Mouse (Mus musculus) thymus, postnatal 14 days (tissue): ENCODE data around the gene Alppl2.

Experiments
- DNase-seq: peaks from one replicate; pipeline ENCODE4 v3.0.0; 2021

Gene Alppl2

DNA sequence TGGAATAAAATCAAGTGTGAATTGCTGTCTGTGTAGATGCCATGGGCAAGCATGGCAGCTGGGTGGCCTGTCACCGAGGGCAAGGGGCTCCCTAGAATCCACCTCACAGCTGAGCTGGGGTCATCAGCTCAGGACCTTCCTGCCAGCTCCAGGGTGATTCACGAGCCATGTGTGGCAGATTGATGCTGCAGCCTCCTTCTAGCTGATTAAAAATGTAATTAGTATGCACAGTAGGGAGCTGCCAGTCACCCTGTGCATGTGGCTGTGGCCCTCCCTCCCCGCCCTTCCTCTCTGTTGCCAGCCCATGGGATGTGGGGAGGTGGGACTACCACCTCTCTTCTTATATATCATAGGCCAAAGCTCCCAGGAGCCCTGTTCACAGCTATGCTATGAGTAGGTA lies 39.7 kb downstream of the Alppl2 start:
- DNase-seq = no peak

DNA sequence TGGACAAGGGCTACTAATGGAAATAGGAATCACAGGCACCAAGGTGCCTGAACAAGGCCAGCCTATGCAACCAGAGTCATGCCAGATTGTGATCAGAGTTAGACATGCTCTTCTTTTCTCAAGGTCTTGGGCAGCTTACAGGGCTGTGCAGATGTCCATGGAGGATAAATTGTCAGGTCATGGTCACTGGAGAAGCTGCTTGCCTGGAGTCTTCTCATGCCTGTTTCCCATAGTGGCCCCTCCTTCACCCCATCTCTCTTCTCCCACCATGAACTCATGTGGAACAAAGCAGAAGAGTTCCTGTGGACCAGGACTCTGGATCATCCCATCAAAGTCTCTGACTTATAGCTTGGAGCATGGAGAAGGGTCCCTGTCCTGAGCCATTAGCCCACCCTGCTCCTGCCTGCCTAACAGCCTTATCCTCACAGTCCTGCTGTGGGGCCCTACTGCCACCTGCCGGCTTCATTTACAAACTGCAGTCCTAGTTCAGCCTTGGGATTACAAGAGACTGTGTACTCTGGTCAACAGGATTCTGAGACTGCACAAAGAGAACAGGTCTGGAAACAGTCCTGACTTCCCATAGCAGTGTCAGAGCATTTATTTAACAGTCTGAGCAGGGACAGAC lies 47.8 kb downstream of the Alppl2 start:
- DNase-seq = peak; percentile 68

DNA sequence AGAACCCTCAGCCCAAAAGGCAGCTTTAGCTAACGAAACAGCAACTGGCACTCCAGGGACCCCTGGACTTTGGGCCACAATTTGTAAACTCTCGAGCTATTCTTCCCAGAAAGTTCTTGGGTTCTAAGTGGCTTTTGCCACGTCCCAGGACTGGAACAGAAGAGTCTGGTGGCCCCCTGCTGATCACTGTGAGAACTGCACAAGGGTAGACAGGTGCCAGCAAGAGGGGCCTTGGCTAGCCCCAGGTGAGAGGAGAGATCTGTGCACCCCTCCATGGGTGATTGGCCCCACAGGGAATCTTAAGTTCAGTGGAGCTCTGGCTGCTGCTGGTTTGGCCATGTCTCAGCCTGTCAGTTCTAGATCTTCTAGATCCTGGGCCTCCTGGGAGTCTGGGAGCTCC lies 48.6 kb downstream of the Alppl2 start:
- peak; percentile 70 for DNase-seq

DNA sequence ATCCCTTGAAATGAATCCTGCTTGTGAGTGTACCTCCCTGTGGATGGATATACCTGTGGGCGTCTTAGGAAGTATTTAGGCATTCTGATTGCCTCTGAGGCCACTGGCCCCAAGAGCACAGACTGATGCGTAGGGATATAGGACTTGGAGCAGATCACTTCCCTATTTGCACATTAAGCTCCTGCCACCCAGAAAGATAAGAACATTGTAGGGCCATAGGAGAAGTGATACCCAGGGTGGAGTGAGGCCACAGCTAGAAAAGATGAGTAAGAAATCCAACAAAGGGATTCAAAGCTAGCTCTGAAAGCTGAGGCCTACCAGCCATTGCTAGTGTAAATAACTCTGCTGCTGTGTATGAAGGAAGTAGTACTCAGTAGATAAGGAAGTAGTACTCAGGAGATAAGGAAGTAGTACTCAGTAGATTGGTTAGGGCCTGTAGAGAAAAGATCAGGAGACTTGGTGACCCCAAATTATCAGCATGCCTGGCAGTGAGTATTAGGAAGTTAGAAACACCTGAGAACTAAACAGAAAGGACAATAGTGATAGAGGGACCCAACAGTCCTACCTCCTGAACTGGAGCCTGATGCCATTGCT lies 51.2 kb downstream of the Alppl2 start:
- DNase-seq = no peak
